Mouse (Mus musculus) ES-Bruce4 (cell line): Measurements from ENCODE around the gene Ankrd33.

Experiments used
- CTCF ChIP-seq: IDR thresholded peaks from one replicate; pipeline ENCODE4 v1.8.1; 2011; ENCODE audit warnings: low read depth, low read length
- EP300 ChIP-seq: IDR thresholded peaks from 2 replicates; pipeline ENCODE4 v1.6.1; 2011; ENCODE audit warnings: low read depth, low read length; ENCODE audit not compliant: insufficient read depth
- POLR2A ChIP-seq: IDR thresholded peaks from one replicate; pipeline ENCODE4 v1.8.1; 2011; ENCODE audit warnings: low read length; ENCODE audit not compliant: insufficient read depth

GRCm38 (mm10) chr15:101139885-101140284, 24.3 kb downstream of the Ankrd33 start:
- no peak for TF ChIP-seq CTCF
- no peak for TF ChIP-seq POLR2A
- no peak for TF ChIP-seq EP300
